Comparison of ENCODE assay signal across 13 mouse cellular contexts in the genomic region with DNA sequence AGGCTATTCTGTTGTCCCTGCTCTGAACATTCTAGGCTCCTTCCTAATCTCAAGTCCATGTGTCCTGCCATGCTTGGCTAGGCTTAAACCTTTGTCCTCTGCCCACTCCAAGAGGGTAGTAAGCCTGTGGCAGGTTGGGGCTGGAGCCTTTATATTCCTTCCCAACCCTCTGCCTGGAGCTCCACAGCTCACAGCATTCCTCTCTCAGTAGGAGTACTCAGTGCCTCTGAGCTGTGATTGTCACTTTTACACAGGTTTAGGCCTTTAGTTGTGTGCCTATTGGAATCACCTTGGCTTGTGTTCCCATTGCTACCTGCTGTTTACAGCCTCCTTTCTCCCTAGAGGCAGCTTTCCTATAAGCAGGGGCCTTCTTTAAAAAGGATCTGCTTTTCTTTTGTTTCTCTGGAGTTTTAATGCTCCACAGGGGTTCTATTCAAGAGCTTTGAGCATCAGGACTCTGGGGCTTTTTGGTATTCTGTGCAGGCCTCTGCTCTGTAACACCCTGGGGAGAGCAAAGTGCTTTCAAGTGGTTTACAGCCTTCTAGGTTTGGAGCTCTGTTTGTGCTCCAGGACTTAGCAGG.
DNase-seq lines count a peak whose midpoint lies in the region; ATAC-seq and TF ChIP-seq lines count a peak whose summit lies in the region.
"Had no signal": no experiment of that assay in that cellular context is flagged by ENCODE, and none has a peak within 500 bp of the region (broad histone marks: within the 10 kb centered on the region; RNA-seq: fewer than 3 reads in every experiment).

No protein-coding gene starts in this region.

- H3K27ac ChIP-seq in ES-E14 (ENCODE audit: insufficient read depth, low read depth, low read length, poor library complexity, severe bottlenecking): peak overlapping the region; percentile 70; the same call in 1 of the 2 replicates
- 0 out of 2 replicates have a peak overlapping the region, but pooled peaks have one; percentile 15 for H3K27ac ChIP-seq in forebrain, embryonic 12.5 days
- H3K27ac ChIP-seq in midbrain, embryonic 10.5 days (replicated peaks): peak overlapping the region; percentile 57
- no peak overlapping the region for H3K27ac ChIP-seq in lung, postnatal 0 days (ENCODE audit: low read length)
- H3K27ac ChIP-seq: heart, embryonic 10.5 days; limb, embryonic 10.5 days had no signal

- H3K4me1 ChIP-seq in ES-E14 (ENCODE audit: control insufficient read depth in 2 of 2, insufficient read depth in 2 of 2, low read length in 2 of 2, poor library complexity in 1 of 2): no peaks in the 10 kb centered on the region
- peaks cover 7% of the 10 kb centered on the region for H3K4me1 ChIP-seq in forebrain, embryonic 12.5 days
- H3K4me1 ChIP-seq in midbrain, embryonic 10.5 days: peaks cover 8% of the 10 kb centered on the region
- H3K4me1 ChIP-seq in lung, postnatal 0 days (ENCODE audit: insufficient read depth, low read depth, low read length): no peaks in the 10 kb centered on the region
- H3K4me1 ChIP-seq: heart, embryonic 10.5 days; limb, embryonic 10.5 days had no signal

- H3K27me3 ChIP-seq in forebrain, embryonic 12.5 days: no peaks in the 10 kb centered on the region
- no peaks in the 10 kb centered on the region for H3K27me3 ChIP-seq in midbrain, embryonic 10.5 days (ENCODE audit: low read depth, poor library complexity, severe bottlenecking)
- H3K27me3 ChIP-seq in lung, postnatal 0 days (replicated peaks; ENCODE audit: insufficient read depth, low read length): no peaks in the 10 kb centered on the region
- H3K27me3 ChIP-seq: Patski had no signal

- peak; percentile 67 for ATAC-seq in frontal cortex, adult (ENCODE audit: low TSS enrichment)
- peak; percentile 82; the same call in 1 of the 2 replicates for ATAC-seq in forebrain, embryonic 12.5 days (ENCODE audit: low FRiP score)
- no peak for ATAC-seq in lung, postnatal 0 days
- ATAC-seq: intestine, embryonic 16.5 days; Patski had no signal

- no peak overlapping the region for H3K9ac ChIP-seq in ES-E14 (ENCODE audit: insufficient read depth, low read depth, low read length, poor library complexity, severe bottlenecking)
- no peak overlapping the region for H3K9ac ChIP-seq in forebrain, embryonic 12.5 days
- no peak overlapping the region for H3K9ac ChIP-seq in lung, postnatal 0 days (replicated peaks; ENCODE audit: low read depth)

- no peak overlapping the region for H3K4me2 ChIP-seq in forebrain, embryonic 12.5 days
- H3K4me2 ChIP-seq in lung, postnatal 0 days (replicated peaks; ENCODE audit: low read depth, low read length): no peak overlapping the region

- no peaks in the 10 kb centered on the region for H3K9me3 ChIP-seq in ES-E14 (ENCODE audit: control insufficient read depth, insufficient read depth, low read depth, low read length)
- no peaks in the 10 kb centered on the region for H3K9me3 ChIP-seq in forebrain, embryonic 12.5 days
- no peaks in the 10 kb centered on the region for H3K9me3 ChIP-seq in midbrain, embryonic 10.5 days (replicated peaks)
- no peaks in the 10 kb centered on the region for H3K9me3 ChIP-seq in lung, postnatal 0 days (ENCODE audit: low read length)
- H3K9me3 ChIP-seq: heart, embryonic 10.5 days; limb, embryonic 10.5 days had no signal

- no peak overlapping the region for H3K4me3 ChIP-seq in ES-E14 (ENCODE audit: insufficient read depth in 1 of 2, low read depth in 1 of 2, low read length in 2 of 2, poor library complexity in 1 of 2, severe bottlenecking in 1 of 2)
- H3K4me3 ChIP-seq in forebrain, embryonic 12.5 days (replicated peaks): no peak overlapping the region
- H3K4me3 ChIP-seq in midbrain, embryonic 10.5 days: no peak overlapping the region
- H3K4me3 ChIP-seq in lung, postnatal 0 days (ENCODE audit: low read depth, low read length): no peak overlapping the region
- H3K4me3 ChIP-seq: heart, embryonic 10.5 days; limb, embryonic 10.5 days had no signal

- TF ChIP-seq CTCF in lung, postnatal 0 days (IDR thresholded peaks at IDR 0.05): no peak

- no peak for DNase-seq in frontal cortex, postnatal 14 days (ENCODE audit: low spot score in 2 of 2)
- peak; percentile 35 for DNase-seq in ES-E14 (ENCODE audit: low read depth, low spot score)
- peak; percentile 18 for DNase-seq in midbrain, embryonic 10.5 days (ENCODE audit: low spot score)
- no peak for DNase-seq in lung, postnatal 0 days (ENCODE audit: low spot score)
- DNase-seq in natural killer cell, adult 2 months (ENCODE audit: low spot score in 2 of 2): no peak
- DNase-seq in lung, postnatal 36 days: no peak
- DNase-seq: lung, adult 18-20 months had no signal

- in situ Hi-C loops in ES-E14 (cut with MboI; ENCODE audit: low sequenced_read_pairs in 2 of 2, unreplicated experiment in 2 of 2): no loop called here

- no peak for TF ChIP-seq EP300 in lung, postnatal 0 days (IDR thresholded peaks at IDR 0.05)

- no peaks in the 10 kb centered on the region for H3K36me3 ChIP-seq in ES-E14 (ENCODE audit: control insufficient read depth, insufficient read depth, low read length, poor library complexity, severe bottlenecking)
- no peaks in the 10 kb centered on the region for H3K36me3 ChIP-seq in forebrain, embryonic 12.5 days (replicated peaks)
- H3K36me3 ChIP-seq in midbrain, embryonic 10.5 days: no peaks in the 10 kb centered on the region
- no peaks in the 10 kb centered on the region for H3K36me3 ChIP-seq in lung, postnatal 0 days (ENCODE audit: insufficient read depth, low read length)
- H3K36me3 ChIP-seq: heart, embryonic 10.5 days; limb, embryonic 10.5 days had no signal

TF ChIP-seq in ES-E14, 5 proteins besides CTCF, POLR2A, EP300 and RAD21:
- TF ChIP-seq ZC3H11A (IDR thresholded peaks at IDR 0.05; ENCODE audit: borderline replicate concordance, low read depth, low read length) (no peak), CHD2 (IDR thresholded peaks at IDR 0.05; ENCODE audit: low read depth, low read length) (no peak), MAFK (IDR thresholded peaks at IDR 0.05; ENCODE audit: insufficient read depth, low read depth, low read length) (no peak), ZNF384 (IDR thresholded peaks at IDR 0.05; ENCODE audit: low read depth, low read length) (no peak), HCFC1 (IDR thresholded peaks at IDR 0.05; ENCODE audit: borderline replicate concordance, insufficient read depth, low read length) (no peak)

Comparison
In these comparisons a context has a peak if more than half of its experiments do, and no peak if none do; other contexts are left out.
1. DNase-seq: peak in ES-E14 (single experiment) and midbrain, embryonic 10.5 days (single experiment); none in frontal cortex, postnatal 14 days (0 of 2), lung, postnatal 0 days (single experiment), natural killer cell, adult 2 months (0 of 2) and lung, postnatal 36 days (single experiment).